Mouse (Mus musculus) ovary, adult 18-20 months (tissue): ENCODE measurements around the gene Plet1.

Source experiments
- DNase-seq: peaks from one replicate; pipeline ENCODE4 v3.0.0; 2022; ENCODE audit warnings: low spot score, mixed read lengths

Gene Plet1

DNA sequence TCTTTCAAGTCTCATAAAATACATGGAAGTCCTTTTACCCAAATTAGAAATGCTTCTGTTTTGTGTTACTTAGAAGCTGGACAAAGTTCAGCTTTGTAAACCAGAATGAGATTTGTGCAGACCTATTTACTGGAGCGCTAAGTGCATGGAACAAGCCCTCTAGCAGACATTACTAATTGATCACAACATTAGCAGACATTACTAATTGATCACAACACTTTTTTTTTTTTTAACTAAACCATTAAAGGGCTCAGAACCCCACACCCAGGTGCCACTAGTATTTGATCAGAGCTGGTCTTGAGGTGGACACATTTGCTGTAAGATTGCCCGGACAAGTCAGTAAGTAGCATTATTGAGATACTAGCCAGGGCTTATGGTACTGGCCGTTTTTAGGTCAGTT lies 39.5 kb downstream of the Plet1 start:
- DNase-seq, result no peak

DNA sequence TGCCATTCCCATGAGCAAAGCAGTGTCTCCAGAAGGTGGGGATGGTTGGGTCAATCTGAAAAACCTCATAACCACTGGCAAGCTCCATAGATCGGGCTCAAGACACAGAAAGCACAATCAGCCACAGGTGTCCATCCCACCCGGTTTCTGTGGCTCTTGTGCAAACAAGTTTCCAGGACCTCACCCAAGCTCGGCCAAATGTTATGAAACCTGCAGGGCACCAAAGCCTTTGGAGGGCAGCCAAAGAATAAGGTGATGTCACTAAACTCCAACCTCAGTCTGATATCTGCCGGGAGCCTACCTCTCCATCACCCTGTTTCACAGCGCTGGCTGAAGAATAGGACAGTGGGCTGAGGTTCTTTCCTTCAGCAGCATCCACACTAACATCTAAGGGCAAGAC lies 41.6 kb downstream of the Plet1 start:
- DNase-seq, result no peak

DNA sequence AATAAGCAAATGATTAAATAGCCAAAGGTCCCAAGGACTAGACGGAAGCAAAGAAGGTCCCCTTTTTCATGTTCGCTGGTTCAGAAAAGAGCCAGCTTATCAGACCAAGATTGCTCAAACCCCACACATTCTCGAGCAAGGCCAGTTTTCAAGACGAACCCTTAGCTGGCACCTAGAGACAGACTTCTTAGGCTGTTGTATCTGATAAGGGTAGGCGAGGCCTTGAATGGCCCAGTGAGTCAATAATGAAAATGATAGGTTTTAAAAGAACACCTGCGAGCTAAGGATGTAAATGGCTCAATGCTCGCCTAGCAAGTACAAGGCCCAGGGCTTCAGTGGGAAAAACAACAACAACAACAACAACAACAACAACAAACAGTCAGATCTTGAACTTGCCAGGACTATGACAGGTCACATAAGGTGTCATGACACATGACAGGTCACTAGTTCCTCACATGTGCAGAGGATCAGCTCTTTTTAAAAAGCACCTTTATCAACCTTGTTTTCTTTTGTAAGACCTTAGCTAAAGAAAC lies 42.3 kb downstream of the Plet1 start:
- DNase-seq, result no peak

DNA sequence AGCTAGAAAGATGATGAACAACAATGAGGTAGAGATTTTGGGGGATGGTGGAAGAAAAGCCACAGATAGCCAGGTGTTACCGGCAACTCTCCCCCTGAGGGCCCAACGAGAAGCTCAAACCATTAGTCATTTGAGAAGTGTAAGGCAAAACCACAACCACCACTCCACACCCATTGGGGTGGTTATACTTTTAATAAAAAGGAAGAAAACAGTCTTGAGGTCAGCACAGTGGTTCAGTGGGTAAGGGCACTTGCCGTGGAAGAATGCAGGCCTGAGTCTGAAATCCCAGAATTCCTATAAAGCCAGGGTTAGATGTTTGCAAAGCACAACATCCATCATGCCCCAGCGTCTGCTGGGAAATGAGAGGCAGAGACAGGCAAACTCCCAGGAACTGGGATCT lies 43.0 kb downstream of the Plet1 start:
- no peak for DNase-seq

DNA sequence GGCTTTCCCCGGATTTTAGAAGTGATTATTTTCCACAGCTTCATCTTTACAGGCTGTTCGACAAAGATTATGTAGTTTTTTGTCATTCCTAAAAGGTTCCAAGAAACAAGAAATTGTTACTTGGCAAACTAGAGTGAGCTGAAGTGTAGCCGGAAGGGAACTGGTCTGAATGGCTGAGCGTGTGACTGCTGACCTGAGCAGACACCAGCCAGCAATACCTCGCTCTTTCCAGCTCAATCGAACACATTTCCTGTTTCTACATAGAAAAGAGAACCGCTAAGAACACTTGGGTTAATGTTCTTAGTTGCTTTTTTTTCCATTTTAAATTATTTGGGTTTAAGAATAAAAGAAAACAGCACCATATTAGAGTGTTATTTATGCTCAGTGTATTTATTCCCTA lies 45.8 kb downstream of the Plet1 start:
- DNase-seq, result no peak

DNA sequence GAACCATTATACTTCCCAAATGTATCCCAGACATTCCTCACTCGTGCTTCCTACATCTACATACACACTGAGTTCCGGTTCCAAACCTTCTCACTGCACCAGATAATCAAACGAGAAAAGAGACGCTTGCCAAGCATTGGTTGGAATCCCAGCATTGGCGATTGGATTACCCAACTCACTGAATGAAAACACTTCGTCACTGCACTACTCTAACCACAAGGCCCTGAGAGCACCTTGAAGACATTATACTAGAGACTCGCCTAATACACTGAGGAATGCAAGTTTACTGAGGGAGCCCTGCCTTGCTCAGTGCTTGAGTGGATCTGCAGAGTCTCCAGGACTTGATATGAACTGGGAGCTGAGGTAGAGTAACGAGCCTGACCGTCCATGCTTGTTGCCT lies 48.1 kb downstream of the Plet1 start:
- no peak for DNase-seq

DNA sequence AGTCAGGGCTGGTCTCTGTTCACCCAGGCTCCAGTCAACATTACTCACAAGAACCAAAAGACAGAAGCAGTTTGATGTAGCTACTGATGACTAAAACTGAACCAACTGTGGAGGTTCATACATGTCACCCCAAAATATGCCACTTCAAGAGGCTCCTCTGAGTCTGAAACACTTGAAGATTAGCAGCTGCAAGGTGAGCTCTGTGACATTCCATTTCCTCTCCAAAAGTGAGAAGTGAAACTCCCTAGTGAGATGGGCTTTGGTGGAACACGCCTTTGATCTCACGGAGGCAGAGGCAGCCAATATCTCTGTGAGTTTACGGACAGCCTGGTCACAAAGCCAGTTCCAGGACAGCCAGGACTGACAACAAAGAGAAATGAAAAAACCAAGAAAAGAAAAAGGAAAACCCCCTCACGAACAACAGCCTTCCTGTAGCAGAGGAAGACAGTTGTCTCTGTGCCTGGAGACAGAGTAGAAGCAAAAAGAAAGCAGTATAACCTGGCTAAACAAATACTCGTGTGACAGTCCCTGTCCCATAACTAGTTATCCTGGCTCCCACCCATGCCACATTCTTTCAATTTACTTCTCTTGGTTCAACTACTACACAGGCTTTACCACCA lies 53.6 kb downstream of the Plet1 start:
- no peak for DNase-seq

DNA sequence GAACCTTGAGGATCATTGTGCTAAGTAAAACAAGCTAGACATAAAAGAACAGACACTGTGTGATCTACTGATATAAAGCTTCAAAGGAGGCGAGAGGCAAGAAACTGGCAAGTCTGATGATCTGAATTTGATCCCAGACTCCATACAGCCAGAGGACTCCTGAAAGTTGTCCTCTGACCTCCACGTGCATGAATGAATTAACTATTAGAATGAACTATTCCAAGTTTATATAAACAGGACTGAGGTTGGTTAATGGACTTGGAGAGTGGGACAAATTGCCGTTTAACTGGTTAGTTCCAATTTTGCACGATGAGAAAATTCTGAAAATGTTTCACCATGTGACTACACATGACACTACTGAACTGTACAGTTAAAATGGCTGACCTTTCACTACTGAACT lies 54.6 kb downstream of the Plet1 start:
- DNase-seq, result no peak

DNA sequence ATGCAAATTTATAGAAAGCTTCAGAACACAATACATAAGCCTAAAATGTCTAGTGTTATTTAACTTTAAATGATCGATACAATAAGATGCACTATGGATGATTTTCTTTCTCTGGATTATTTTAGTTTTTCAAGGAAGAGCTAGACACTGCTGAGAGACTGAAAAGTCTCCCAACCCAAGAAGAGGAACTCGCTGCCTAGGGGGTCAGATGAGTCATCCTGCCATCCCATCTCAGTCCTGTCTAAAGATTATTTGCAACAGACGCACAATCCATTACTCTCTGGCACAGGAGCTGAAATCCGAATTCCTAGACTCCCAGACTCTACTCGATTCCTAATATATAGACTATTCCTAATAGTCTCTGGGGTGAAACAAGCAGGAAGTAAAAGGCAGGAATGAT lies 57.9 kb downstream of the Plet1 start:
- DNase-seq, result no peak

DNA sequence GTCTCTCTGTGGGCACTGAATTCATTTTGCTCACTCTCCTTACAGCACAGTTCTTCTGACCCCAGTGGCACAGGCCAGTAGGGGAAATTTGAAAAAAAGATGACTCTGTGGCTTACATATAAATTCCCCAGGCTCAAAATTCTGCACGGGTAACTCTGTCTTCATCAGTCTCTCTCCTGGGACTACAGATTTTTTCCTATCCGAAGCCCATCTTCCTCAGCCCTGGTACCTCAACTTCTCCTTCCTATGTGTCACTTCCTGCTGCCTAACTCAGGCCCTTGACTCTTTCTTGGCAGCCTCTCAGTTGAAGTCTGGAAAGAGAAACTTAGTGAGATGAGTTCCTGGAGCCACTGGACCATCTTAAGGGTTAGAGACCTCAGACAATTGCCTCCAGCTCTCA lies 59.2 kb downstream of the Plet1 start:
- no peak for DNase-seq

DNA sequence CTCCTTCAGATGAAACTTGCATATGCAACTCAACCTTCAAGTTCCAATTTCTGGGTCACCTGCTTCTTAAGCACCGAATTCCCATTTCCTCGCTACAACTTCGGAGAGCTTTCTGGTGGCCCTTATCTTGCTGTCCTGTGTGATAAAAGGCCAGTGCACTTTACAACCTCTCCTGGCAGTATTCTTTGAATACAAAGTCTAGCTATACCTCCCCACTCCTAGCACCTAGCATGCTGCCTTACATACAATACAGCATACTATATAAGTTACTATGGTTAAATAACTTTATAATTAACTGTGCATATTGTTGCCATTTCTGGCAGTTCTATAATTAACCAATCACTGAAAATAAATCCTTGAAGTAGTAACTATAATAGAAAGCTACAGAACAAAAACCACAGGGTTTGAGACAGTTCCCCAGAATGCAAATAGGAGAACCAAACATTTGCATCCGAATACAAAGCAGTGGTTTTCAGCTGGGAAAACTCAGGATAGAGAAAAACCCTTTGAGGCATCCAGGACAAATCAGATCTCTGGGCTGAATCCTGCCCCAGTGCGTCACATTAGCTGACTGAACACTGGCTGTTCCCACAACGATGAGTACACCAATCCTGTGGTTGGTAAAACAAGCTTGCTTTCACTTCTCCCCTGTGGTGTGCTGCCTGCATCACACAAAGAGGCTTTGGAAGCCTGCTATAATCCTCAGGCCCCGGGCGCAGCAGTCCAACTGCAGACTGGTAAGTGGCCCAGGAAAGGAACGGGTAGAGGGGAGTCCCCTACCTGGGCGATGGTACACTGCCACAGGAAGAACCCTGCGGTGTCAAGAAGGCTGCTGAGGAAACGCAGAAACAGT lies 60.1 kb downstream of the Plet1 start, which contains the start of gene Il18:
Gene Il18, plus strand, starts transcription at position 587 of the 853 bp plus-strand sequence.
- DNase-seq, result peak; percentile 24

DNA sequence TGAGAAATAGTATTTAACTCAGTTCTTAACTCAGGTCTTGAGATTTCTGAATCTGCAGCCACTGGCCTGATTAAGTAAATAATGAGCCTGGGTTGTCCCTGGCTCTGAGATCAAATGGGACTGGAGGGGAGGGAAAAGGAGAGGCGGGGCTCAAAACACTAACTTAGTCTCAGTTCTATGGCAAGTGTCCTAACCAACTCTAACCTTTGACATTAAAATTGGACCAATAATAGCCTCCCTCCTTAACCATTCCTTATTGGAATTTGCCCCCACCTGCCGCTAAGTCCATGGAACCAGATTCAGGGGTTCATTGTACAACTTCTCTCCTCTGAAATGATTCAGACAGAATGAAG lies 60.7 kb downstream of the Plet1 start, which contains the start of gene Bco2:
Gene Bco2, minus strand, starts transcription at position 88 of the 353 bp plus-strand sequence.
- DNase-seq, result no peak
